16 mouse cellular contexts compared by ENCODE assay signal in the genomic region with DNA sequence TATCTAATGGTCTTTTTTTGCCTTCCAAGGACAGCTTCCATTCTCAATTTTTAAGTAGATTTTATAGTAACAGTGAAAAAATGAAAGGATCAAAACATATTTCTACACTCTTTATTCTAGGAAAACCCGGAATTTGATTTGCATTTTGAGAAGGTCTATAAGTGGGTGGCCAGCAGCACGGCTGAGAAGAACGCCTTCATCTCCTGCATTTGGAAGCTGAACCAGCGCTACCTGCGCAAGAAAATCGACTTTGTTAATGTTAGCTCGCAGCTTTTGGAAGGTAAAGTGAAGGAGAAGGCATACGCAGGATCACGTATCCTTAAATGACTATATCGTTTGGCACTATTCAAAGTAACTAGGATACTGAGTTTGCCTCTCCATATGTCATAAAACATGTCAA.
"Had no signal": no experiment of that assay in that cellular context is flagged by ENCODE, and none has a peak within 500 bp of the region (broad histone marks: within the 10 kb centered on the region; RNA-seq: fewer than 3 reads in every experiment).

No protein-coding gene starts in this region.

- ATAC-seq: forebrain, embryonic 16.5 days; hindbrain, embryonic 16.5 days; inflammation-experienced regulatory T-cells, adult 6 months; intestine, embryonic 15.5 days; intestine, postnatal 0 days had no signal

- DNase-seq: gastrocnemius, adult 2 months; gastrocnemius, postnatal 10 days; gastrocnemius, postnatal 25 days; heart, adult 18-20 months; heart, postnatal 10 days; heart, postnatal 4 days; kidney, adult 18-20 months; kidney, adult 8-10 months; kidney, postnatal 25 days; kidney, postnatal 4 days; liver had no signal
